Mouse (Mus musculus) hindbrain, embryonic 10.5 days (tissue): ENCODE measurements around the gene Paxip1. TPM values are rescaled to one million over a fixed set of nuclear protein-coding genes. Genes with fewer than 3 reads are reported as not detected.

Experiments
- DNase-seq: peaks from one replicate; pipeline ENCODE4 v3.0.0-alpha.2; 2017; ENCODE audit warnings: low spot score
- H3K27ac ChIP-seq: fragments of 300-500 bp; sonication (generic); 2 replicates; pipeline ENCODE4 v1.5.1; 2016; ENCODE audit warnings: mild to moderate bottlenecking, moderate library complexity
- H3K27me3 ChIP-seq: fragments of 300-500 bp; sonication (generic); 2 replicates; pipeline ENCODE4 v1.6.1; 2016; ENCODE audit warnings: mild to moderate bottlenecking; ENCODE audit not compliant: poor library complexity, insufficient read depth, severe bottlenecking
- H3K36me3 ChIP-seq: fragments of 300-500 bp; sonication (generic); 2 replicates; pipeline ENCODE4 v1.6.1; 2016; ENCODE audit warnings: mild to moderate bottlenecking, moderate library complexity
- H3K4me1 ChIP-seq: fragments of 300-500 bp; sonication (generic); replicated peaks from 2 replicates; pipeline ENCODE4 v1.6.1; 2016; ENCODE audit warnings: mild to moderate bottlenecking
- H3K4me3 ChIP-seq: fragments of 300-500 bp; sonication (generic); 2 replicates; pipeline ENCODE4 v1.5.1; 2016; ENCODE audit warnings: mild to moderate bottlenecking, moderate library complexity
- H3K9me3 ChIP-seq: fragments of 300-500 bp; sonication (generic); 2 replicates; pipeline ENCODE4 v1.6.1; 2016; ENCODE audit warnings: mild to moderate bottlenecking, moderate library complexity
- WGBS: fragments of 180-500 bp; shearing (Covaris S2); methylation state at CpG from one replicate; pipeline ENCODE4 v1.1.7; 2016; 5-methylcytosine and 5-hydroxymethylcytosine counted together
- polyA plus RNA-seq: library from polyadenylated mRNA; unstranded; fragments of >200 nt; fragmentation: Nextera tagmentation; extraction: Ambion mirVana; gene quantifications from 2 replicates; pipeline ENCODE4 v1.2.1, GENCODE M21; 2016

Gene Paxip1
- polyA plus RNA-seq, 1 experiment from 2014 or later, result 48.7 TPM

- H3K27me3 ChIP-seq, result no peaks in the 10 kb centered on the region
- no peaks in the 10 kb centered on the region for H3K36me3 ChIP-seq
- peaks cover 20% of the 10 kb centered on the region for H3K4me1 ChIP-seq
- no peak for DNase-seq
- WGBS, result 89% methylated on average over 4 of the region's 4 CpGs
- H3K4me3 ChIP-seq, result no peak overlapping the region
- H3K9me3 ChIP-seq, result no peaks in the 10 kb centered on the region
- no peak overlapping the region for H3K27ac ChIP-seq
Observed at GRCm38 (mm10) chr5:27716026-27716425, 75.5 kb downstream of the Paxip1 start.

- DNase-seq, result peak; percentile 29
- no peaks in the 10 kb centered on the region for H3K27me3 ChIP-seq
- WGBS, result 61% methylated on average over 9 of the region's 9 CpGs
- no peaks in the 10 kb centered on the region for H3K36me3 ChIP-seq
- H3K27ac ChIP-seq, result peak overlapping the region; percentile 13; the same call in 1 of the 2 replicates
- no peak overlapping the region for H3K4me3 ChIP-seq
- H3K9me3 ChIP-seq, result no peaks in the 10 kb centered on the region
- H3K4me1 ChIP-seq, result peaks cover 21% of the 10 kb centered on the region
Observed at GRCm38 (mm10) chr5:27714356-27714755, 77.1 kb downstream of the Paxip1 start.

- no peak overlapping the region for H3K4me3 ChIP-seq
- no peaks in the 10 kb centered on the region for H3K9me3 ChIP-seq
- H3K4me1 ChIP-seq, result peaks cover 33% of the 10 kb centered on the region
- H3K27me3 ChIP-seq, result no peaks in the 10 kb centered on the region
- DNase-seq, result no peak
- 78% methylated on average over 8 of the region's 8 CpGs for WGBS
- H3K36me3 ChIP-seq, result no peaks in the 10 kb centered on the region
- no peak overlapping the region for H3K27ac ChIP-seq
Observed at GRCm38 (mm10) chr5:27711461-27712192, 79.9 kb downstream of the Paxip1 start.

DNA sequence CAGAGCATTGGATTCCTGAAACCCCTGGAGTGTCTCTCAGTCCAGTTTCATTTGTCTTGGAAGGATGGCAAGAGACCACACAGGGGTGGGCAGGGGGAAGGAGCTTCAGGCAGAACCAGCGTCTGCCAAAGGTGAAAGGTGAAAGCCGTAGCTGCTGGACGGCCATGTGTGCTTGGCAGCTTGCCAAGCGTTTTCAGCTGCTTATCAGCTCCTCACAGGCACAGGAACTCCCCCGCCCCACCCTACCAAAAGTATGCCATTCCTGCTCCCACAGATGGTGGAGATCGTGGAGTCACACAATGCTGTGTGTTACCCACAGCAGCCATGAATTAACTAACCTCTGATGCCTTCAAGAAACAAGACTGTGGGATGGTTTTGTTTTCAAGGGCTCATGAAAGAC, 83.3 kb downstream of the Paxip1 start:
- no peak overlapping the region for H3K27ac ChIP-seq
- DNase-seq, result peak; percentile 10
- WGBS, result 57% methylated on average over 6 of the region's 6 CpGs

GRCm38 (mm10) chr5:27707283-27707682, 84.2 kb downstream of the Paxip1 start:
- no peaks in the 10 kb centered on the region for H3K9me3 ChIP-seq
- H3K36me3 ChIP-seq, result no peaks in the 10 kb centered on the region
- no peak for DNase-seq
- peaks cover 33% of the 10 kb centered on the region for H3K4me1 ChIP-seq
- H3K27ac ChIP-seq, result 0 out of 2 replicates have a peak overlapping the region, but pooled peaks have one; percentile 23
- H3K27me3 ChIP-seq, result no peaks in the 10 kb centered on the region
- no peak overlapping the region for H3K4me3 ChIP-seq

More for the DNA sequence above, 83.3 kb downstream of the Paxip1 start:
- Histone ChIP-seq H3K27me3 (no peaks in the 10 kb centered on the region), H3K4me3 (no peak overlapping the region), H3K4me1 (peaks cover 27% of the 10 kb centered on the region), H3K36me3 (no peaks in the 10 kb centered on the region), H3K9me3 (no peaks in the 10 kb centered on the region)

DNA sequence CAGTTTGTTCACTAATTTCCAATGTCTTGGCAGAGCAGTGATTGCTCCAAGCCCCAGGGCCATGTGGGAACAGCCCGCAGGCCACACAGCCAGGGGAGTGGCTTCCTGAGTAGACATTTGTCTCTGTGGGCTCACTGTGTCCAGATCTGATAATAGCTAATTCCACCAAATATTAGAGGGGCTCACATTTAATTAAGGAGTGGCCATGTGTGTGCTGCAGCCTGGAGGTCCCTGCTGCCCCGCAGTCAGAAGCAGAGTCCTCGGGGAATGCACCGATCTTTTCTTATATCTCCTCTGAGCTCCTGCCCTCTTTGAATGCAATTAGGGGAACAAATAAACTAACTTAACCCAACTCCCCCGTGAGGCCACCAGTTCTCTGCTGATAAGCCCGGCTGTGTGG, 84.9 kb downstream of the Paxip1 start:
- no peak overlapping the region for H3K27ac ChIP-seq
- no peak overlapping the region for H3K4me3 ChIP-seq
- H3K9me3 ChIP-seq, result no peaks in the 10 kb centered on the region
- WGBS, result 74% methylated on average over 6 of the region's 6 CpGs
- peaks cover 27% of the 10 kb centered on the region for H3K4me1 ChIP-seq
- DNase-seq, result no peak
- H3K36me3 ChIP-seq, result no peaks in the 10 kb centered on the region
- H3K27me3 ChIP-seq, result no peaks in the 10 kb centered on the region

DNA sequence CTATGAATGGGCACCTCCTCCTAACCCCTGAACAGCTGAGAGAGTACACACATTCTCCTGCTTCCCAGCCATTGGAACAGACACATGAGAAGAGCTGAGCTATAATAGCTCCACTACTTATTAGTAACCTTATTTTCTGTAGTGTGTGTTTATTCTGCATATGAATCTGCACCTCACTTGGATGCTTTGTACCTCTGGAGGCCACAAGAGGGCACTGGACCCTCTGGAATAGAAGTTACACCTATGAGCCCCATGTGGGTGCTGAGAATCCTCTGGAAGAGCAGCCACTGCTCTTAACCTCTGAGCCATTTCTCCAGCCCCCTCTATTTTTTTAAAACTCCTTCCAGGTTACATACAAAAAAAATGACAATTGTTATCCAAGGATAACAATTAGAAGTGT, 86.5 kb downstream of the Paxip1 start:
- Histone ChIP-seq H3K4me1 (peaks cover 20% of the 10 kb centered on the region), H3K9me3 (no peaks in the 10 kb centered on the region), H3K27me3 (no peaks in the 10 kb centered on the region), H3K4me3 (no peak overlapping the region), H3K27ac (no peak overlapping the region), H3K36me3 (no peaks in the 10 kb centered on the region)
- no peak for DNase-seq

DNA sequence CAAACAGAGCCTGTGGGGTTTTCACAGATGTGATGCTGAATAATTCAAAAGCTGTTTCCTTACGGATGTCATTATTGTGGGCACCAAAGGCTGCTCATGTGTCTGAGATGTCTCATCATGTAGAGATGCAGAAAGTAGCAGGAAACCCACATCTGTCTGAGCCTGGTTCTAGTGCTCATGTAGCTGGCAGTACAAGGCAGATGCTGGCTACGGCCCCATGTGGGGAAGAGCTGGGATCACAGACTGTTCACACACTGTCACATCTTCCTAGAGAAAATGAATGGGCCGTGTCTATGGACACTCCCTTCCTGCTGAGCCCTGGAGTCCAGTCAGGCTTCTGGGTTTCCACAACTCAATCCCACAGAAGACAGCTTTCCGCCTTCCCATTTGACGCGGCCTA, 89.0 kb downstream of the Paxip1 start:
- H3K4me3 ChIP-seq, result no peak overlapping the region
- no peaks in the 10 kb centered on the region for H3K27me3 ChIP-seq
- H3K27ac ChIP-seq, result no peak overlapping the region
- no peak for DNase-seq
- no peaks in the 10 kb centered on the region for H3K36me3 ChIP-seq
- no peaks in the 10 kb centered on the region for H3K9me3 ChIP-seq
- H3K4me1 ChIP-seq, result peaks cover 12% of the 10 kb centered on the region; the same call in 1 of the 2 replicates
- 87% methylated on average over 6 of the region's 6 CpGs for WGBS

Other genes starting within 250 kb of the Paxip1 start
- 0.07 TPM in 1 of 2 replicates, not detected in the other for gene Htr5a, start 50.5 kb upstream of the Paxip1 start, polyA plus RNA-seq